Mouse (Mus musculus) midbrain, postnatal 0 days (tissue): ENCODE results near the gene Sertad1. TPM values are rescaled to one million over a fixed set of nuclear protein-coding genes. Genes with fewer than 3 reads are reported as not detected.

Experiments used
- ATAC-seq: fragments of 200-750 bp; cut with Nextera tagmentation; 2 replicates; pipeline ENCODE4 v1.8.0; 2017; ENCODE audit warnings: moderate number of reproducible peaks, mild to moderate bottlenecking, moderate TSS enrichment, moderate library complexity; ENCODE audit not compliant: low FRiP score
- DNase-seq: peaks from one replicate; pipeline ENCODE4 v3.0.0-alpha.2; 2015; ENCODE audit warnings: low spot score
- H3K27ac ChIP-seq: fragments of 300-500 bp; sonication (generic); 2 replicates; pipeline ENCODE4 v1.5.1; 2014; ENCODE audit warnings: low read depth, mild to moderate bottlenecking, low read length, mixed read lengths
- H3K27me3 ChIP-seq: fragments of 300-500 bp; sonication (generic); 2 replicates; pipeline ENCODE4 v1.6.1; 2014; ENCODE audit warnings: low read length, control low read depth, mixed read lengths; ENCODE audit not compliant: insufficient read depth
- H3K36me3 ChIP-seq: fragments of 300-500 bp; sonication (generic); 2 replicates; pipeline ENCODE4 v1.6.1; 2014; ENCODE audit warnings: low read length, control low read depth, mixed read lengths; ENCODE audit not compliant: insufficient read depth
- H3K4me1 ChIP-seq: fragments of 300-500 bp; sonication (generic); 2 replicates; pipeline ENCODE4 v1.6.1; 2014; ENCODE audit warnings: mild to moderate bottlenecking, control low read depth, antibody characterized with exemption, low read length, mixed read lengths; ENCODE audit not compliant: insufficient read depth
- H3K4me2 ChIP-seq: fragments of 300-500 bp; sonication (generic); 2 replicates; pipeline ENCODE4 v1.6.1; 2014; ENCODE audit warnings: low read depth, mild to moderate bottlenecking, low read length, mixed read lengths; ENCODE audit not compliant: poor library complexity, severe bottlenecking
- H3K4me3 ChIP-seq: fragments of 300-500 bp; sonication (generic); 2 replicates; pipeline ENCODE4 v1.5.1; 2014; ENCODE audit warnings: low read depth, mild to moderate bottlenecking, low read length, moderate library complexity
- H3K9ac ChIP-seq: fragments of 300-500 bp; sonication (generic); replicated peaks from 2 replicates; pipeline ENCODE4 v1.6.1; 2014; ENCODE audit warnings: mild to moderate bottlenecking, low read length, moderate library complexity, mixed read lengths; ENCODE audit not compliant: poor library complexity, severe bottlenecking
- H3K9me3 ChIP-seq: fragments of 300-500 bp; sonication (generic); 2 replicates; pipeline ENCODE4 v1.6.1; 2016; ENCODE audit warnings: low read length, control low read depth
- CTCF ChIP-seq: IDR thresholded peaks from 2 replicates; pipeline ENCODE4 v1.5.1; 2016; ENCODE audit warnings: antibody characterized with exemption, mild to moderate bottlenecking
- WGBS: fragments of 180-500 bp; shearing (Covaris S2); extraction: QIAGEN DNeasy Blood & Tissue Kit; methylation state at CpG from one replicate; pipeline ENCODE4 v1.1.7; 2014; 5-methylcytosine and 5-hydroxymethylcytosine counted together
- polyA plus RNA-seq: library from polyadenylated mRNA; unstranded; fragments of >200 nt; fragmentation: Nextera tagmentation; extraction: Ambion mirVana; gene quantifications from 2 replicates; pipeline ENCODE4 v1.2.1, GENCODE M21; 2015
- total RNA-seq: library from RNA; depleted of rRNA; stranded (reverse); fragments of >200 nt; gene quantifications from 2 replicates; pipeline ENCODE4 v1.2.3, GENCODE M21; 2014

Sertad1 gene
- total and polyA plus RNA-seq, 2 experiments from 2014 or later = 6.9 to 10.5 TPM

DNA sequence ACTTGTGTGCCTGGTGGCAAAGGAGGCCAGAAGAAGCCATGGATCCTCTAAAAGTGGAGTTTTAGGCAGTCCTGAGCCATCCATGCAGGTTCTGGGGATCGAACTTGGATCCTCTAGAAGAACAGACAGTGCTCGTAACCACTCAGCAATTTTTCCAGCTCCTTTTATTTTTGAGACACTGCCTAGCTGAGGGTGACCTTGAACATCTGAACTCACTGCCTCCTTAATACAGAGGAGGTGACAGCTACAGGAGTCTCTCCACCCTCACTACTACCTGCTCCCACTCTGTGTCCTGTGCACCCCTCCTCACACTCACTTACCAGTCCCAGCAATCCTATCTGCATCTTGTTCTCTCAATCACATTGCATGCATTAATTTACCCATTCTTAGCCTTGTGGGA lies 11.1 kb upstream of the Sertad1 start:
- DNase-seq (no peak), ATAC-seq (no peak)
- Histone ChIP-seq H3K4me1 (no peaks in the 10 kb centered on the region), H3K9ac (no peak overlapping the region), H3K27ac (no peak overlapping the region), H3K27me3 (no peaks in the 10 kb centered on the region), H3K9me3 (no peaks in the 10 kb centered on the region), H3K4me2 (no peak overlapping the region), H3K36me3 (0 out of 2 replicates have a peak, but pooled peaks cover 3% of the 10 kb centered on the region), H3K4me3 (no peak overlapping the region)
- WGBS = 95% methylated on average over 2 of the region's 2 CpGs
- no peak for TF ChIP-seq CTCF

DNA sequence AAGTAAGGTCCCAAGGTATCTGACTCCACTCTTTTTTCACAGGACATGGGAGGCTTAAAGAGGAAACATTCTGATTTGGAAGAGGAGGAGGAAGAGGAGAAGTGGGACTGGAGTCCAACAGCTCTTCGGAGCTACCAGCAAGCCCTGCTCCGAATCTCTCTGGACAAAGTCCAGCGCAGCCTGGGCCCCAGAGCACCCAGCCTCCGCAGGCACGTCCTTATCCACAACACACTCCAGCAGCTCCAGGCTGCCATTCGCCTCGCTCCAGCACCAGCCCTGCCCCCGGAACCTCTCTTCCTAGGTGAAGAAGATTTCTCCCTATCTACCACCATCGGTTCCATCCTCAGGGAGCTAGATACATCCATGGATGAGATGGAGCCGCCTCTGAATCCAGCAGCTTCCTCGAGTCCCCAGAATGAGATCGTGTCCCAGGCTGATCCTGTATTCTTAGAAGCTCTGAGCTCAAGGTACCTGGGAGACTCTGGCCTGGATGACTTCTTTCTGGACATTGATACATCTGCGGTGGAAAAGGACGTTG lies 10.5 kb upstream of the Sertad1 start:
- no peak for TF ChIP-seq CTCF
- H3K27ac ChIP-seq = no peak overlapping the region
- no peak overlapping the region for H3K9ac ChIP-seq
- H3K4me3 ChIP-seq = no peak overlapping the region
- 95% methylated on average over 14 of the region's 14 CpGs for WGBS
- H3K4me2 ChIP-seq = no peak overlapping the region
- H3K4me1 ChIP-seq = no peaks in the 10 kb centered on the region
- 0 out of 2 replicates have a peak, but pooled peaks cover 3% of the 10 kb centered on the region for H3K36me3 ChIP-seq
- DNase-seq = no peak
- no peaks in the 10 kb centered on the region for H3K27me3 ChIP-seq
- H3K9me3 ChIP-seq = no peaks in the 10 kb centered on the region
- ATAC-seq = no peak

DNA sequence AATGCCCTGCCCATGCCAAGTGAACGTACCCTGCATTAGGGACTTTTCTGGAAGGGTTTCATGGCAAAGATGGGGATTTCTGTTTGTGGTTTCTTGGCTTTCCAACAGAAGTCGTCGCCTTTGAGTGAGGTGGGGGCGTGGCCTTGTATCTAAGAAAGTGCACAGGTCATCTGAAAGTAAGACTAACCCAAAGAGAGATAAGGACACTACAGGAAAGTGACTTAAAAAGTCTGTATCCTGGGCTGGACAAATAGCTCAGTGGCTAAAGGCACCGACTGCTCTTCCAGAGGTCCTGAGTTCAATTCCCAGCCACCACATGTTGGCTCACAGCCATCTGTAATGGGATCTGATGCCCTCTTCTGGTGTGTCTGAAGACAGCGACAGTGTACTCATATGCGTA lies 8.1 kb upstream of the Sertad1 start:
- Histone ChIP-seq H3K4me3 (no peak overlapping the region), H3K27ac (no peak overlapping the region), H3K9me3 (no peaks in the 10 kb centered on the region), H3K9ac (no peak overlapping the region), H3K27me3 (no peaks in the 10 kb centered on the region), H3K4me1 (no peaks in the 10 kb centered on the region), H3K36me3 (0 out of 2 replicates have a peak, but pooled peaks cover 3% of the 10 kb centered on the region), H3K4me2 (no peak overlapping the region)
- 87% methylated on average over 7 of the region's 7 CpGs for WGBS
- DNase-seq (no peak), ATAC-seq (no peak)
- no peak for TF ChIP-seq CTCF

DNA sequence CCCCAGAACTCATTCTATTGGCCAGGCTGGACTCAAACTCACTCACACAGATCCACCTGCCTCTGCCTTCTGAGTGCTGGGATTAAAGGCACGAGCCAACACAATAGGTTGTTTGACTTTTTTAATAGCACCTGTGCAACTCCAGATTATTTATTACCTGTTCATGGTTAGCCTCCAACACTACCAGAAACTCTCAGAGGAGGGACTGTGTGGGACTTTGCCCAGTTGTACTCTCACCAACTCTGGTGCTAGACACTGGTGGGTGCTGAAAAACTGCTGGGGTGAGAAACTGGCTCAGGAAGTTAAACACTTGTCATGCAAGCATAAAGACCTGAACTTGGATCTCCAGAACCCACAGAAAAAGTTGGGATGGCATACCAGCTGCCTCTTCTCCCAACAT lies 7.0 kb upstream of the Sertad1 start:
- H3K36me3 ChIP-seq = 0 out of 2 replicates have a peak, but pooled peaks cover 3% of the 10 kb centered on the region

DNA sequence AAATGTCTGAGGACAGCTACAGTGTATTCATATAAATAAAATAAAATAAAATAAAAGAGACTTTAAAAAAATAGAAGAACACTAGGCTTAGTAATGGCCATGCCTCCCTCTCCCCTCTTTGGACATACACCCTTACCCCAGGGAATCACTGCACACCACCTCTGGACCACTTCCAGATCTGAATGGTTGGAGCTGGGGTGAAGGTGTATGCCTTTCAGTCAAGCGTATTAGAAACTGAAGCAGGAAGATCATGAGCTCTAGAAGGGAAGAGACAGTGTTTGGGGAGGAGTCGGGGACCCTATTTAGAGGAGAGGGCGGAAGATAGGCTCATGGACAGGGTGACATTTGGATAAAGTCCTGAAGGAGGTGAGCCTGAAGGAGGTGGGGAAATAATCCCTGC lies 6.2 kb upstream of the Sertad1 start:
- ATAC-seq (no peak), DNase-seq (no peak)
- no peak for TF ChIP-seq CTCF
- Histone ChIP-seq H3K27ac (no peak overlapping the region), H3K9me3 (no peaks in the 10 kb centered on the region), H3K27me3 (no peaks in the 10 kb centered on the region), H3K4me2 (no peak overlapping the region), H3K4me1 (no peaks in the 10 kb centered on the region), H3K4me3 (no peak overlapping the region), H3K9ac (no peak overlapping the region), H3K36me3 (0 out of 2 replicates have a peak, but pooled peaks cover 3% of the 10 kb centered on the region)
- WGBS = 75% methylated on average over 3 of the region's 3 CpGs

More for the DNA sequence above, 7.0 kb upstream of the Sertad1 start:
- Histone ChIP-seq H3K9ac (no peak overlapping the region), H3K4me2 (no peak overlapping the region), H3K27me3 (no peaks in the 10 kb centered on the region), H3K4me1 (no peaks in the 10 kb centered on the region), H3K9me3 (no peaks in the 10 kb centered on the region), H3K4me3 (no peak overlapping the region), H3K27ac (no peak overlapping the region)
- WGBS = 73% methylated on average over 1 of the region's 1 CpGs
- no peak for ATAC-seq
- TF ChIP-seq CTCF = no peak
- DNase-seq = no peak

DNA sequence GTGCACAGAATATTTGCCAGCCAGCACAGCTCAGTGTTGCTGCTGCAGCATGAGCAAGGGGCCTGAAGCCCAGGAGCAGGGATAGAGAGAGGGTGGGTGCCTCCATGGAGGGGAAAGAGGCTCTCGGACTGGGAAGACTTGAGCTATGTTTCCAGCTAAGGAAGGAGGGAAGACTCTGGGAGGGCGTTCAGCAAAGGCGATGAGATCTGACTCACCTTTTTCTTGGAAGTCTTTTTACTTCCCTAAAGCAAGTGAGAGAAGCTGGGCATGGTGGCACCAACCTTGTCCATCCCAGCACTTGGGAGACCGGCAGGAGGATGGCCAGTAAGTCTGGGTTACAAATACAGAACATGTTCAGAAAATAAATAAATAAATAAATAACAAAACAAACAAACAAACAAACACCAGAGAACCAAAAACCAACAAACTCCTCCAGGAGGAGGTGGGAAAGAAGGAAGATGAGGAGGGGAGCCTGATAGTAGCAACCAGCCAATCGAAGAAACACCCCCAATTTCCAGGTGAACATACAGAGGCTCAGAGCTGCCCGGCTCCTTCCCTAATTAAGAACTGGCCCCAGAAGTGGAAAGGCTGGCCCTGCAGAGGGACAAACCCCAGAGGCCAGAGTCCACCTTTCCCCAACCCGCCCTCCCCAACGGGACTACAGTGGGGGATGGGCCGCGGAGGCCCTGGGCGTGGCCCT lies 5.6 kb upstream of the Sertad1 start:
- 0 out of 2 replicates have a peak, but pooled peaks cover 3% of the 10 kb centered on the region for H3K36me3 ChIP-seq
- TF ChIP-seq CTCF = no peak
- no peaks in the 10 kb centered on the region for H3K27me3 ChIP-seq
- peak overlapping the region; percentile 65 for H3K4me2 ChIP-seq
- no peak overlapping the region for H3K27ac ChIP-seq
- no peak for DNase-seq
- peak overlapping the region; percentile 29 for H3K4me3 ChIP-seq
- no peaks in the 10 kb centered on the region for H3K9me3 ChIP-seq
- ATAC-seq = no peak
- peak overlapping the region; percentile 45 for H3K9ac ChIP-seq
- 12% methylated on average over 11 of the region's 11 CpGs for WGBS
- no peaks in the 10 kb centered on the region for H3K4me1 ChIP-seq
